Mouse (Mus musculus): ENCODE results near the gene Cacna1c.

GRCm38 (mm10) chr6:118753064-118753463 is 443.2 kb downstream of the Cacna1c start:
- TF ChIP-seq CHD2 (IDR thresholded peaks at IDR 0.05; ENCODE audit: low read depth, low read length) (no peak), ZC3H11A (IDR thresholded peaks at IDR 0.05; ENCODE audit: borderline replicate concordance, low read depth, low read length) (no peak)
